Mouse (Mus musculus): ENCODE data around the gene Pwp2.
"Not testable (repeated sequence)": the region's sequence is repeated elsewhere in the genome, so short reads cannot be mapped to it uniquely, and the experiment has no call there.

The Pwp2 gene

DNA sequence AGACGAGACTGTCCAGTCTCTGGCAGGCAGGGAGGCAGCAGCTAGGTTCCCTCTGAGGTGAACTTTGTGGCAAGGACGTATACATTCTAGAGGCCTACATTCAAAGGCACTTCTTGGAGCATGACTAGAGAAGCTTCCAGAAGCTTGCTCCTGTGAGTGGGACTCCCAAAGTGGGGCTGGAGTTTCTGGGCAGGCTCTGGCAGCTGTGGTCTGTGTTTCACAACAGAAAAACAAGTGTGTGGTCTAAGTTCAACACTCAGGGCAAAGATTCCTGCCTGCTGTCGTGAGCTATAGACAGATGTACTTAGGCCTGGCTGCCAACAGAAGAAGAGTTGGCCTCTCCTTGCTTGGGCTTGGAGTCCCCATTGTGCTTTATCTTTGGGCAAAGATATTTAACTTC is 44.1 kb downstream of the Pwp2 start:
- no peak for DNase-seq (ENCODE audit: low spot score)

DNA sequence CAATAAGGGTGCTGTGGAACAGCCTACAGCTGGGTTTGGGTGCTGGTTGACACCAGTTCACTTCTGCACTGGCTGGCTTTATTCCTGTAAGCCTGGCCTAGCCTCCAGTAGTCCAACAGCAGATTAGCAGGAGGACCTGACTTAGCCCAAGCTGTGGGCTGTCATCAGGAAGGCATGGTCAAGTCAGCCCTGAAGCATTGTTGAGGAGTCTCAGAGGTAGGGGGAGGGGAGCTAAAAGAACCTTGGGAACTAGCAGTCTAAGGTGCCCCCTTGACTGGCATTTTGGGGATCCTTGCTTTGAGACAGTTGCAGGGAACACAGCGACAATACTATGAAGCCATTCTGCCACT is 44.7 kb downstream of the Pwp2 start:
- DNase-seq (ENCODE audit: low spot score) = no peak

DNA sequence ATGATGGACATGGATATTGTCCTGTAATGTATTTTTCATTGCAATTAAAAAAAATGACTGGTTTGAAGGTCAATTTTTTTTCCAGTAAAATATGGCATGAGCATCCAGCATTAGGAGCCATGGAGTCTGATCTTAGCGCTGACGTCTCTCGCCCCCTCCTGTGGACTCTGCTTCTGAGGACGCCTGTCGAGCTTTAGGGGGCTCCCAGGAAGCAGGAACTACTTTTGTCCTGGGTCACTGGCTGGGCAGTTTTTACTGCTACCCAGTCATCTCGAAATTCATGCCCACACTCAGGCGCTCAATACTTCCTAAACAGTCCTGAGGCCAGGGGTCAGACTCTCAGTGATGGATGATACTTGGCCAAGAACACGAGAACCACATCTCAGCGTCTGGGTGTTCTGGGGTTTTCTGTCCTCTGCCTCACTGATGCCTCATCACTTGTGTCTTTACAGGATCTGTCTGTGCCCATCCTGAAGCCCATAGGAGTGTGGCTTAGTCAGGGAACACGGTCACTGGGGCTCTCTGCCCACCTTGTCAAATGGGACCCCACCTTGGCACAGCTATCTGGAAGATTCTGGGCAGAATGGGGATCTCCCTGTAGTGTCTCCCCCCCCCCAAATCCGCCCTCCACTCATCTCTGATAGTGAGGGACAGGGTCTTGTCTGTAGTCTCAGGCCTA is 45.2 kb downstream of the Pwp2 start:
- no peak for DNase-seq (ENCODE audit: low spot score)

DNA sequence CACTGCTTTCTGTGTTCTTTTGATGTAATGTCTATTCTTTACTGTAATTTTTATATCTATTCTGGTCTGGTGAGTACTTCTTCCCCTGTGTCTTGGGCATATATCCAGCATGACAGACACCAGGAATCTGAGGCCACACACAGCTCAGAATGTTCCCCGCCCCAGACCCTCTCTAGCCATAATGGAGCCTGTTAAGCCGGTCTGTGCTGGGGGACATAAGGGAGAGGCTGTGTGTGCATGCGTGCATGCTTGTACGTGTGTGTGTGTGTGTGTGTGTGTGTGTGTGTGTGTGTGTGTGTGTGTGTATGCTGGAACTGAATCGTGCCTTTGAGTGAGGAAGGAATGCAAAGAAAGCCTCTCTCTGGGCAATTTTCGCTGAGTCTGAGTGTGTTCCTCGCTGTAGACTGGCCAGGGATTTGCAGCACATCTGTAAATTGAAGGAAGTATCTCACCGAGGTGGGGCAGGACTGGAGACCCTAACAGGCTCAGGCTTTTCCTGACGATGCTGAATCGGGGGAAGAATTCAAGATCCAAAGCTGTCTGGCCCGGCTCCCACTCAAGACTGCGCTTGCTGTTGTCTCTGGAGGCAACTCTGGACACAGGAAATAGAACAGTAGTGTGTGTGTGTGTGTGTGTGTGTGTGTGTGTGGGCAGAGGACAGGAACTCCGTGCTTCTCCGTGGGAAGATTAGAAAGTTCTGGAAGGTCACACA is 46.0 kb downstream of the Pwp2 start:
- peak; percentile 25 for DNase-seq (ENCODE audit: low spot score)

DNA sequence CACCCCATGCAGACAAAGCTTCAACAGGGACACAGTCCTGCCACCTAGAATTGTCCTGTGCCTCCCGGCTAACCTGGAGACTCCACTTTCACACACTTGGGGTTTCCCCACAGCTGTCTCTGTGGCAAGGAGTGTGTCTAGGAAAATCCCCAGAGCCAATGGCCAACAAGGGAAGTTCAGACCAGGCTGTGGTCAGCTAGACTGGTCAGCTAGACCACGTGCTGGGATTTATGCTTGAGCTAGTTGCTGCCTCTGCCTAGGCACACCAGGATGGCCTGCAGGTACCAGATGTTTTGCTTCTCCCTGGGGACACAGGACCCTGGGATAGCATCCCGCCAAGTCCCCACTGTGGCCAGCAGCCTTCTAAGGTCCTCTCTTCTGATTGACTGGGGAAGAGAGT is 47.8 kb downstream of the Pwp2 start:
- DNase-seq (ENCODE audit: low spot score) = no peak

DNA sequence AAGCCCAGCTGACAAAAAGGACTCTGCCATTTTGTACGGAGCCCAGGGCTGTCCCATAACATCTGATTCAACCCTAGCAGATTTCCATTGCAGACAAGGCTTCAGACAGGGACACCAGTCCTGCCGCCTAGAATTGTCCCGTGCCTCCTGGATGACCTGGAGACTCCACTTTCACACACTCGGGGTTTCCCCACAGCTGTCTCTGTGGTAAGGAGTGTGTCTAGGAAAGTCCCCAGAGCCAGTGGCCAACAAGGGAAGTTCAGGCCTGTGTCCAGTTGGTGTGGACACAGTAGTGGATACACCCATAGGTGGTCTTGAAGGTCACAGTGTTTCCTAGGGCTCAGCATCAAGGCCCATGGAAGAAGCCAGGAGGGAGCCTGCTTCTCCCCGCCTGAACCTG is 49.0 kb downstream of the Pwp2 start:
- DNase-seq (ENCODE audit: low spot score) = no peak

DNA sequence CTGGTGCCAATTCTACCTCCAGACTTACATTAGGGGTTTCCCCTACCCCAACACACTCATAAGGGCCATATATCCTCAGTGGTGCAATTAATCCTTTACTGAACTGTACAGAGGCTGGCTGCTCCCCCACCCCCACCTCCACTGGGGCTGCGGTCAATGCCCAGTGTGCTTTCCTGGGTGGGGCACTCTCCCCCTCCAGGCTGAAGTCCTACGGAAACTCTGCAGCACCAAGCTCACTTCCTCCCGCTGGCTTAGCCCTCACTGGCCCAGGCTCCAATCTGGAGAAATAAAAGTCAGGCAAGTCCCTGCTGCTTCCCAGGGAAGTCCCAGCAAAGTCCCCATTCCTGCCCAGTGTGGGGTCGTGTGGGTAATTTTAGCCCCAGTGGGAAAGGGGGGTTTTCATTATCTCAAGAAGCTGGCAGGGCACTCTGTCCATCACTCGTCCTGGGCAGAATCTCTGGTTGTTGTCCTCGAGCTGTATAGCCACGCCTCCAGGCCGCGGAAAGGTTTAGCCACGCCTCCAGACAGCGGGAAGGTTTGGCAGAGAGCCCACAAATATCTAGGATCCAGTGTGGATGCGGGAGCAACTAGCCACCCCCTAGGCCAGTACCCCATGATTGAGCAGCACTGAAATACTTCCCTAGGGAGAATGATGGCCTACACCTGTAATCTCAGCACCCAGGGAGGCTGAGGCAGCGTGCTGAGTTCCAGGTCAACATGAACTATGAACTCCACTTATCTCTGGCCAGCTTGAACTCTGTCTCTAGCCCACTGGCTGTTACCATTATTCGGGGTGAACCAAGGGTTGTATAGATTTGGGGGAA is 49.8 kb downstream of the Pwp2 start:
- DNase-seq (ENCODE audit: low spot score) = no peak

DNA sequence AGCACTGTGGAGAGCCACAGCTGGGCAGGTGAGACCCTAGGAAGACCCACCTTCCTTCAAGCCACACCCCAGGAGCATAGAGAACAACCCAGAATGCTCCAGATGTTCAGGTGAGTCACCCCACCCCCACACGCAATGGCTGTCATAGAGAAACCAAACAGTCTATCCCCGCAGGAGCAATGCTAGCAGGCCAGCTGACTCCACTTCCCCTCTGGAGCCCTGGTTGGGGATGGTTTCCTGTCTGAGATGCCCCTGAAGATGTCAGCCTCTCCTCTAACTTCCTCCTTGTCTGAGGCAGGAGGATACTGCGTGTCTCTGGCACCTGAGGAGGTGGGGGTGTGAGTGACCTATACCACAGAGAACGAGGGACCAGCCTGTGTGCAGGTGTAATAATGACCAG is 50.5 kb downstream of the Pwp2 start:
- DNase-seq (ENCODE audit: low spot score) = no peak

DNA sequence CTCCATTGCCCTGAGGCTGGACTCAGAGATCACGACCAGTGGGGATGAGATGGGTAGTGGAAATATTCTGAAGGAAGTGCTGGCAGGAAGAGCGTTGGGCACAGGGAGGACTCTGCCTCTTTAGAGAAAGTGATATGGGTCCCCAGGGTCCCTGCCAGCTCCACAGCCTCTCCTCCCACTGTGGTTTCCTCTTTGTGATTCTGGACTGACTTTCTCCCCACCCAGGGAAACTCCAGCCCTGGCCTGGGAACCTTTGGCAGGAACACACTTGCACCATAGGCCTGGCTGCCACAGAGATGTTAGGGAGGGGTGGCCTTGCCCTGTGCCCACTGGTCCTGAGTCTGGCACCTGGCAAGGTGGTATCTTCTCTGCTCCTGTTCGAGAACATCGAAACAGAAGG is 55.0 kb downstream of the Pwp2 start:
- DNase-seq (ENCODE audit: low spot score) = no peak

DNA sequence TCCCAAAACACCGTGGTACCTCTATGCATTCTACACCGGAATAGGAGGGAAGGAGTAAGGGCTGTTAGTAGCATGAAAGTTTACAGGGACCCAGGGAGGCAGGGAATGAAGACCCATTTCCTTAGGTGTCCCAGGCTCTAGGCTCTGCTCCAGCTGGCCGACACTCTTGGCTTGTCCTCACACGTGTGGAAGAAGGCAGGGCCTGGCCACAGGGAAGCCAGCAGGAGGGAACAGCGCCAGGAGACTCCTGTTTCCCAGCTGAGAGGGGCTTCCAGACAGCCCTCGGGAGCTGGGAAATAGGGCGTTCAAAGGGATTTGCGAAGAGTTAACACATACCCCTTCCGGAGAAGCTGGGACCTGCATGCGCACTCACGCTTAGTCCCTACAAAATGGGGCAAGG is 55.5 kb downstream of the Pwp2 start:
- no peak for DNase-seq (ENCODE audit: low spot score)

DNA sequence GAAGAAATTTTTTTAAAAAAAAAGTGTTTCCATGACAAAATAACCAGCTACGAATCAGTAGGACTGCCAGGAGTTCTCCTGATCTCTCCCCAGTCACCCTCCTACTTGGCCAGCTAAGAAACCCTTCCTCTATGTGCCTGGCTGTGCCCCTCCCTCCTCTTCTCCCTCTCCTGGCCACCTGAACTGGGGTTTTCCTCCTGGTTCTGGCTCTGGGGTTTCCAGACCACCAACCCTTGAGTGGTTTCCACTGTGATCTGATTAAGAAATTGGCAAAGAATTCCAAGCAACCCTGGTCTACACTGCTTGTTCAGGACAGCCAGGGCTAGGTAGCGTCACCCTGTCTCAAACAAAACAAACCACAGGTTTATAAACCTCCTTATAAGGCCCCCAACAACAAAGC is 56.3 kb downstream of the Pwp2 start:
- no peak for DNase-seq (ENCODE audit: low spot score)

DNA sequence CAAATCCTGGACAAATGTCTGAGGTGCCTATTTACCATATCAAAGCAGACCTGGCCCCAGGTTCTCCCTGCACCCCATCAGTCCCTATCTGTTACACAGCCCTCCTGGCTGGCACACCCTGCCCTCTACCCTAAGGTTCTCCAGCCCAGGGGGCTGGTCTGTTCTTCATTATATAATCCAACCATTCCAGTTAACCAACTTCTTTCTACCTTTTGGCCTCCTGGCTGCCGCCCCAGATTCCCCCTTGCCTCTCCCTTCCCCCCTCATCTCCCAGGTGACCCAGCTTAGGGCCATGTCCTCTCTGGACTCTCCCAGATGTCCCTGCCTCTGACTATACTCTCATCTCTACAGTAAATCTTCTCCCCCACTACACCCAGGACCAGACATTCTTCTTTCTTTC is 57.0 kb downstream of the Pwp2 start:
- no peak for DNase-seq (ENCODE audit: low spot score)

DNA sequence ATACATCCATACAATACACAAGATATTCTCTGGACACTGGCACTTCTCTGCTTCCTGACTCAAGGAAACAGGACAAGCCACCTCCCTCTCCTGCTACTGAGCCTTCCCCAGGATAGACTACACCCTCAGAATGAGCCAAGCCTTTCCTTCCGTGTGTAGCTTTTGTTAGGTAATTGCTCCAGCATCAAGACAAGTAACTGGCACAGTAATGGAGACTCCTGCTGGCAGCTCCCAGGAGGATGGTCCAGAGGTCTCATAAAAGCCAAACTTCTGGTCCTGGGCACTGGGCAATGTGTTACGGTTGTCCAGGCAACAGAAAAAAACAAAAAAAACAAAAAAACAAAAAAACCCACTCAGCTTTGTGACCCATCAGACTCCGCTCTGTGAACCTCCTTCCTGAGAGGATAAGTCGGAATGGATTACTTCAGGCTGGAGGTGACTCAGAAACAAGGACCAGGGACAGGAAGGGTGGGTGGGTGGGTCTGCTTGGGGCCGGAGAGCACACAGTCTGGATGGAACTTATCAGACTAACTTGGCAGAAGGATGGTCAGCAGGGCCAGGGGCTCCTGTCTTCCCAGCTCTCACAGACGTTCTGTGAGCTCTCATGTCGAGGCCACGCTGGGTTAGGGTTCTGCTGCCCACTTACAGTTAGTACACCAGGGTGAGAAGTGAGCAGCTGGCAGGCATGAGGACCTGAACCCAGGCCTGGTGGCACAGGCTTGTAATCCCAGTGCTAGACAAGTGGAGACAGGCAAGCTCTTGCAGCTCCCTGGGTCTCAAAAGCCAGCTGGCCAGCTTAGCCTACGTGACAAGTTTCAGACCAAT is 57.7 kb downstream of the Pwp2 start:
- no peak for DNase-seq (ENCODE audit: low spot score)

DNA sequence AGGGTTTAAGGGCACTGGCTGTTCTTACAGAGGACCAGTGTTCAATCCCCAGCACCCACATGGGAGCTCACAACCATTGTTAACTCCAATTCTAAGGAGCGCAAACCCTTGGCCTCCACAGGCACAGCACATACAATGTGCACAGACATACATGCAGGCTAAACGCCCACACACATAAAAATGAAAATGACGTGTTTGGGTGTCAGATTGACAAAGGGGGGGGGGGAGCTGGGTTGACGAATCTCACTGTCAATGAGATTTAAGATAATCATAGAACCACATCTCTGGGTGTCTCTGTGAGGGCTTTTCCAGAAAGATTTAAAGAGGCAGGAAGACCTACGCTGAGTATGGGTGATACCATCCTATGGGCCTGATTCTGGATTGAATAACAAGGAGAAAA is 58.6 kb downstream of the Pwp2 start:
- DNase-seq (ENCODE audit: low spot score) = no peak

DNA sequence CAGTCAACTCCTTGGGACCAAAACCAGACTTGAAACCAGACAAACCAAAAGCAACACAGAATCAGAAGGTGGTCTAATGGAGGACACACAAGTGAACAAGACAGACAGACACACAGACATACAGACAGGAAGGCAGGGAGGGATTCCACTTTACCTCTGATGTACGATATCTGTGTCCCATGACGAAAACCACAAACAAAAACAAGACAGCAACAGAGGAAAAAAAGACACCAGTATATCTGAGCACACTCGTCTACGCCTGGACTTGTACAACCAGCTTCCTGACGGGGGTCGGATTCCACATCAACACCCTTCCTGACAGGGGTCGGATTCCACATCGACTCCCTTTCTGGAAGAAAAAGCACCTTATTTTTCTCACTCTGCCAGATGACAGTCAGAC is 59.9 kb downstream of the Pwp2 start:
- not testable (repeated sequence) for DNase-seq (ENCODE audit: low spot score)

DNA sequence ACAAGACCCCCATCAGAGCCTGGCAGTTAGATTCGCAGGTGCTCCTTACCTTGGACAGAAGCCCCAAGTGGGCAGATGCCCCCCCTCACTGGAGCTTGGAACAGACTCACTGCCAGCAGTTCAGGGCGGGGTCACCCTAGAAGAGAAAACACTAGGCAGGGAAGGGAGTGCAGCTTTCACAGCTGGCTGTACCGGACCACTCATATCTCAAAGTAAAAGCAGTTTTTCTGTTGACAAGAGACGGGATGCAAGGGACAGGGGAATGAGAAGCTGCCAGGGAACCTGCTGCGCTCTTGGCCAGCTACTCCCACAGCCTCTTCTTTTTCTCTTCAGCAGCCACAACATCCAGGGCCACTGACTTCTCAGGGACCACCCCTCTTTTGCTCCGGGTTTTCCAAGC is 60.8 kb downstream of the Pwp2 start:
- DNase-seq (ENCODE audit: low spot score) = not testable (repeated sequence)
